Mouse (Mus musculus) adrenal gland, postnatal 10 days (tissue): ENCODE results near the gene Kctd3. TPM values are rescaled to one million over a fixed set of nuclear protein-coding genes. Genes with fewer than 3 reads are reported as not detected.
"Not testable (repeated sequence)": the region's sequence is repeated elsewhere in the genome, so short reads cannot be mapped to it uniquely, and the experiment has no call there.

Experiments used
- DNase-seq: peaks from one replicate; pipeline ENCODE4 v3.0.0; 2021; ENCODE audit warnings: mixed read lengths
- long read RNA-seq, 2 experiments: library from polyadenylated mRNA; stranded (forward); transcript quantifications; one replicate each; pipeline ENCODE4 v2.0.0; 2021
- total RNA-seq, 2 experiments: library from RNA; stranded (reverse); gene quantifications; 2 replicates each; pipeline ENCODE4 v1.2.3; 2021

The Kctd3 gene
- 10 to 100 TPM; 47.7 to 53.3 TPM for total RNA-seq
- long read RNA-seq, experiment 1, transcript Kctd3-201 (18 exons, 3,706 nt): major isoform, 23 of 45 reads
- long read RNA-seq, experiment 1, partial matches to known transcripts: 9 of 45 reads
- long read RNA-seq, experiment 1, other reads (novel, unspliced or antisense): 10 of 45 reads
- long read RNA-seq, experiment 2, transcript Kctd3-201 (18 exons, 3,706 nt): major isoform, 28 of 36 reads
- long read RNA-seq, experiment 2, partial matches to known transcripts: 3 of 36 reads
- long read RNA-seq, experiment 2, other reads (novel, unspliced or antisense): 4 of 36 reads

DNA sequence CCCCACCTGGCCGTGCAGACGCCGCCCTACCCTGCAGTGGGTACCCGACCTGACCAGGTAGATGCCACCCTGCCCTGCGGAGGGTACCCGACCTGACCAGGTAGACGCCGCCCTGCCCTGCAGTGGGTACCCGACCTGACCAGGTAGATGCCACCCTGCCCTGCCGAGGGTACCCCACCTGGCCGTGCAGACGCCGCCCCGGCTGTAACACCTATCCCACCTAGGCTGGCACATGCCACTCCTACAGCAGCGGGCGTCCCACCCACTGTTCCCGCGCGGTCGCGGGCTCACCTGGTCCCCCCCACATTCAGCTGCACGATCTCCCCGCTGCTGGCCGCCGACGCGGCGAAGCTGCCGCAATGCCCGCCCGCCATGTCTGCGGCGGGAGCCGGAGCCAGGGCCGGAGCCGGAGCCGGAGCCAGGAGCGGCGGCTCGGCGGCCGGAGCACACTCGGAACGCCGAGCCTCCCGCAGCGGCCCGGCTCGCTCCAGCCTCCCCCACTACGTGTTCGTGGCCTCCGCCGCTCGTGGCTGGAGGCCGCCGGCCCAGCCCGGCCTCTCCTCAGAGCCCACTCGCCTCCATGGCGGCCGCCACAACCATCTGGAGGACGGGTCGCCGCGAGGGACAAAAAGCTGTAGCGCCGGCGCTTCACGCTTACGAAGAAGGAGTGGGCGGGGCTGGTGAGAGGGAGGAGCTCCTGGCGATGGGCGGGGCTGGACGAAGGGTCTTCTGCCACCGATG lies at the start of gene Kctd3:
Gene Kctd3 (minus strand): TSS at position 603 of the 741 bp plus-strand sequence.
- DNase-seq: peak; percentile 99

DNA sequence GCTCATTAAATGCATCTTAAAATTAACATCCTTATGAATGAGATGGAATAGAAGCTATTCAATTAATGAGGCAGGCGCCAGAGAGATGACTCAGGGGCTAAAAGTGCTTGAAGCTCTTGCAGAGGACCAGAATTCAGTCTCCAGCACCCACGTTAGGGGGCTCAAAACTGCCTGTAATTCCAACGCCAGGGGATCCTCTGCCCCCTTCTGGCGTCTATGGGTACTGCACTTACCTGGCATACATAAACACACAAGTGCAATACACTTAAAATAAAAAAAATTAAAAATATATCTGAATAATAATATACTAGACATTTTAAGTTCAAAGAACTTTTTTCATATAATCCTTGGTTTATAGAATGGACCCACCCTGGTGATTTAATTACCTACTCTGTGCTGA lies 49.8 kb upstream of the Kctd3 start:
- DNase-seq: no peak

DNA sequence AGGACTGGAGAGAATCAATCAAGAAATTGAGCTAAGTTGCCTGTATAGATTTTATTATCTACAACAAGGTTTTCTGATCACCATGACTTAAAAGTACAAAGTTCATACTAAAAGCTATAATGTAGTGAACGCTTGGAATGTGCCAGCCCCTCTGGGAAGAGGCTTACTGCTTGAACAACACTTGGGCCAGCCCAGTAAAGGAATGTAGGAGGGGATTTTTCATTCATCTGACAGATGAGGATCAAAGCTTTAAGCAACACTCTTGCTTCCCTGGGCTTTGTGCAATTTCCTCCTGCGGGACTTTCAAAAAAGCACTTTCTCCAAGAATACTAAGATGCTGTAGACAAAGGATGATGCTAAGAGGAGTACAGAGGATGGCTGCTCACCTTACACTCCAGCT lies 48.3 kb upstream of the Kctd3 start:
- no peak for DNase-seq

DNA sequence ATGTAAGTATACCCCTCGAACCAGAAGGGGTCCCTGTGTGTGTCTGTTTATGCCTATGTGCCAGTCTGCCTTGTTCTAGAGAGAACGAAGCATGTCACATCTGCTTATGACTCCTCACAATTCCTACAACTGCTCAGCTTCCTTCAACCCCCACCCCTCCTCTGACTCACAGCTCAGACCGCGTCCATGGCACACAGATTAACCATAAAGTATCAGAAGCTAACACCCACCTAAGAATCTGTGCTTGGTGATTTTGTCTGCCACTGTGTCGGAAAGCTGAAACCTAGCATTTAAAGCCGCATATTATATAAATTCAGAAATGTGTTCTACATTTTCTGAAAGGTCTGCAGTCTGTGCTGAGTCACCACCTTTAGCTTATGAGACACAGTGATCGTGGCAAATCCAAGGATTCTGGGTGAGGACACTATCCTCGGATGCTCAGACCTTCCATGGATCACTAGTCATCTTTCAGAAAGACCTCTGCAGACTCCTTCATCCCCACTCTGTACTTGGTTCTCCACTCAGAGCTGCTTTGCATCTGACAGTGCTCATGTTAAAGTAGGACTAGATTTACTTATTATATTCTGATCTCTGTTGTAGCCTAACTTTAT lies 47.4 kb upstream of the Kctd3 start:
- no peak for DNase-seq

DNA sequence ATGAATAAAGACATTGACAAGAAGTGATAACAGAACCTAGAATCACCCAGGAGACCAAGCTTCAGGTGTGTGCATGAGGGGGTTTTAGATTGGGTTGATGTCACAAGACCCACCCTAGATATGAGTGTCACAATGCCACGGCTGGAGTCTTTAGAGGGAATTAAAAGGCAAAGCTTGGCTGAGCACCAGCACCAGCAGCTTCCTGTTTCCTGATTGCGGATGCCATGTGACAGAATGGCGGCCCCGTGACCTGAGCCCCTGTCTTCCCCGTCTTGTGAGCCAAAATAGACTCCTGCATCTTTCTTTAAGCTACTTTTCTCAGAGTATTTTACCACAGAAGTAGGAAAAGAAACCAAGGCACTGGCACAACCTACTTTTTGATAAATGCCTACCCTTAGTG lies 46.5 kb upstream of the Kctd3 start:
- no peak for DNase-seq

DNA sequence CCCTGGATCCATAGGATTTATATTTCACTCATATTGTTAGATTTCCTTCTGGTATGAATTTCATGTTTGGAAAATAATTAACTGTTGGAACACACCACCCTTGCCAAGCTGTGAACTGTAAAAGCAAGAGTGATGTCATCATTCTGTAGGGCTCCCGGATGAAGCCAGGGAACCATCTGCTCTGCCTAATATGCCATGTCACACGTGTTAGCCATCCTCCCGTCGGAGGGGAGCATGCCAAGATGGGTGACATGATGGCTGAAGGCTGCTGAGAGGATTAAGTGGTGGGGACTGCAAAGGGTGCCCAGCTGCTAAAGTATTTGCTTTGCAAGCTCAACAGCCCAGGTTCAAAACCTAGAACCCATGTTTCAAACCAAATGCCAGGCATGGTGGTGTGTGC lies 44.5 kb upstream of the Kctd3 start:
- no peak for DNase-seq

DNA sequence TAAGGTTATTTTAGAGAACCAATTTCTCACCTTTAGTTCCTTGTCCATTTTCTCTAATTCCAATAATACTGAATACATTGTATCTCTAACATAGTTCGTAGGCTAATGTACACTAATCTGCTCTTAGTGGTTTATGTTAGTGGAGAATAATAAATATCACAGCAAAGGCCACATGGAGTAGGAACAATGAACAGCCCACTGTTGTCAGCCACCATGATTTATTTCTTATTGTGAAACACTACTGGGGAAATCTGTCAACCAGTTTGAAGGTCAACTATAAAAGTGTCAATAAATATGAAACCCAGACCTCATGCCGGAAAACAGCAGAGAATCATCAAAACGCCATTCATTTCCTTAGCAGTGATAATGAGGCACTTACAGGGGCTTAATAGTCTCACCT lies 42.5 kb upstream of the Kctd3 start:
- no peak for DNase-seq

DNA sequence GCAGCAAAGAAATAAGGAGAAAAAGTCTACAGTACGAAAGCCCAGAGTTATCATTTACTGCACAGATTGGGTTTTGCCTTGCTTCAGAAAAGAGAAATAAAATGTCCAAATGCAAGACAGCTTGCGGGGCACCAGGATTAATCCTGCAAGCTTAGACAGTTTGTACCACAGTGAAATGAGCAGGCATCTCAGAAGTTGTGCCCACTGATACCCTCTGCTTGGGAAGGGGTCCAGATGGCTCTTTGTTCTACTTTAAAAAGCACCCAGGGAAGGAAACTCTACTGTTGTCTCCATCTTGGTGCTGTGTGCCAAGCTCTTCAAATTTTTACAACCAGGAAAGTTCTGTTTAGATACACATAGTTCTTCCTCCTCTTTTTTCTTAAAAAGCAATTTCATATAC lies 40.7 kb upstream of the Kctd3 start:
- DNase-seq: no peak

DNA sequence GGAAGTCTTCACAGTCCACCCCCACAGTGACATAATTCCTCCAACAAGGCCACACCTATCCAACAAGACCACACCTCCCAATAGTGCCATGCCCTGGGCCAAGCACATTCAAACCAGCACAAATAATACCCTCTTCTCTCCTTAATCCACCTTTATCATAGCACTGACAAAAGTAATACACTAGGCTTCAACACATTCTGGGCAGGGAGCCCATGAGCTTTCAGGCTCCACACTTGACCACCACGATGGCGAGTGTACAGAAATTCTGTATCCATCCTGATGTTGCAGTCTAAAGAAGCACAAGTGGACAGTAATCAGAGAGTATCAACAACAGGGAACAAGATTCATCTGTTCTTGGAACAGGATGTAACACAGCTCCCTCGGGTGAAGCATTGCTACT lies 40.3 kb upstream of the Kctd3 start:
- no peak for DNase-seq

DNA sequence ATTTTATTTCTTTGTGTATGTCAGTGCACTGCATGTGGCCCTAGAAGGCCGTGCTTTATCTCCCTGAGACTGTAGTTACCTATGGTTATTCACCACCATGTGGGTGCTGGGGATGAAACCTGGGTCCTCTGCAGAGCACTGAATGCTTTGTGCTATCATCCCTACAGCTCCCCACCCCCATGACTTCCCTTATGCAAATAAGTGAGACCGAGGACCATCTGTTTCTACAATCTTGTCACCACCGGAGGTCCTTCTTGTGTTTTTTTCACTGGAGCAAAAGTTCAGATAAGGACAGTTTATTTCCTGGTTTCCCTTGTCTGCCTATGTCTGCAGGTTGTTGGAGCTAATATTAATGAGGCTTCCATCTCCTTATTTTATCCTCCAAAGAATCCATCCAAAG lies 39.2 kb upstream of the Kctd3 start:
- no peak for DNase-seq

DNA sequence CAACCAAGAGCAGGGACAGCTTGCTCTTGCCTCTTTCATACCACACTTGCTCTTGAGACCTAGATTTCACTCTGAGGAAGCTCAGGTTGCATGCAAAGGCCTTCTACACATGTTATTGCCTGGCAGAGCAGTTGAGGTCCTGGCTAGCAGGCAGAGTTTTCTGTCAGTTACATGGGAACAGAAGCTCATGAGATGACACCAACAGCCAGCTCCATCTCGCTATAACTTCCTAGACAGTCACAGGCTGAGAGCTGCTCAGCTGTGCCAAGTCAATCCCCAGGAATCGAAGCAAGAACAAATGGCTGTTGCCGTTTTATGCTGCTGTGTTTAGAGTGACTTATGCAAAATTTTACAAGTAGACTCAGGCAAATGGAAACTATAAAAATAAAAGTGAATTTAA lies 38.7 kb upstream of the Kctd3 start:
- no peak for DNase-seq

DNA sequence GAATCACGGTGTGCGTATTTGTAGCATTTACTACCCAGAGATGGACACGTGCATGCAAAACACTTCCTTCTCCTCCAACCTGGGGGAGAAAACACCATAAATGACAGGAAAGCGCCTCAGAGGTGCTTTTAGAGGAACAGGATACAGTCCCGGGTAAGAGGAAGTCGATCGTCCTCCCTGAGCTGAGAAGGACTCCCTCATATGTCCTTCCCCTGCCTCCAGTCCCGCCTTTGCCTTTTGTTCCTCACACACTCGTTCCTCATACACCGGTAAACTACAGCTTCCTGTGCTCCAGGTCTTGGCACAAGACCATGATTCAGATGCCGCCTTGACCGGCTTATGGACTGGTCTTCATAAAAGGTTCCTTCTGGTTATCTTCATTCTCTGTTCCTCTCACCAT lies 33.6 kb upstream of the Kctd3 start:
- DNase-seq: no peak

DNA sequence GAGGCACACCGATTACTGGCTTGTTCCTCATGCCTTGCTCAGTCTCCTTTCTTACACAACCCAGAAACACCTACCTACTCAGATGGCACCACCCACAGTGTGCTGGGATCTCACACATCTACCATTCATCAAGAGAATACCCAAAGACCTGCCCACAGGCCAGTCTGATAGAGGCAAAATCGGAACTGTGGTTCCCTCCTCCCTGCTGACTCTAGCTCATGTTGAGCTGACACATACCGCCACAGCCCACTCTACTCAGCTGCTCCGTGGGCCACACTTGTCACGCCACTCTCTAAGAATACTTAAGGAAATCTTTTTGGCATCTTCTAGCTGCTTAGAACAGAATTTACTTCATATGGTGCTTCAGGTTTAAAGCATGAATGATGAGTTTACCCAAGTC lies 31.7 kb upstream of the Kctd3 start:
- no peak for DNase-seq

DNA sequence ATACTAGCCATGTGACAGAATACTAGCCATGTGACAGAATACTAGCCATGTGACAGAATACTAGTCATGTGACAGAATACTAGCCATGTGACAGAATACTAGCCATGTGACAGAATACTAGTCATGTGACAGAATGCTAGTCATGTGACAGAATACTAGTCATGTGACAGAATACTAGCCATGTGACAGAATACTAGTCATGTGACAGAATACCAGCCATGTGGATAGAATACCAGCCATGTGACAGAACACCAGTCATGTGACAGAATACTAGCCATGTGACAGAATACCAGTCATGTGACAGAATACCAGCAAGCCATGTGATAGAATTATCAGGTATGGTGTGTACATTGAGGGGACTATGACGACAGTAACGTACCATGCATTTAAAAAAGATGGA lies 25.2 kb upstream of the Kctd3 start:
- DNase-seq: not testable (repeated sequence)

DNA sequence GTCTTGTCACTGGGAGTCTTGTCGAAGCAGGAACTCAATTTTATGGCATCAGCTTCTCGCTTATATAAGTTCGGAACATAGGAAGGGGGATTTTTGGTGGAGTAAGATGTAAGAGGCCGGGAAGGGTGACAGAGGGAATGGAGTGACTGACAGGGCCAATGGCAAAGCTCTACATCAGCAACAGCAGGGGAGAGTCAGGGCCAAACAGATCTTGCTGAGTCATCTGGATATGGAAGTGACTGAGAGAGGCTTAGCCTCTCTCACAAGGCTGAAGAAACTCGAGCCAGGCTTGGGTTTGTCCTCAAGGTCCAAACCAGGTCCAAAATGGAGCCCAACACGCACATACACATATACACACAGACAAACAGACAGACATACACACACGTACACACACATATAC lies 23.3 kb upstream of the Kctd3 start:
- DNase-seq: no peak

DNA sequence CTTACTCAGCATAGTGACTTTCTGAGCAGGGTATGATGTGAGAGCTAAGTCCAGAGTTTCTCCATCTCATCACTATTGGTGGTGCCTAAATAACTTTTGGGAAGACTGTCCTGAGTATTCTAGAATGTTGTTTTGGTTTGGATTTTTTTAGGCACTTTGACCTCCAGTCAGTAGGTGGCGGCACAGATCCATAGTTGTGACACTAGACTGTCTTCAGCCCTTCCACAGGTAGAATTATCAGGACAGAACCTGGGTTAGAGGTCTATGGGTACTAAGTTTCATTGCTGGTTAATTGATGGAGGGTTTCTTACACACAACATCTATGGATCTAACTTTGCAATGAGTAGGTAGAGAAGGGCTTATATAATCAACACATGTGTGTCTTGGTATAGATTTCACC lies 20.6 kb upstream of the Kctd3 start:
- peak; percentile 32 for DNase-seq

DNA sequence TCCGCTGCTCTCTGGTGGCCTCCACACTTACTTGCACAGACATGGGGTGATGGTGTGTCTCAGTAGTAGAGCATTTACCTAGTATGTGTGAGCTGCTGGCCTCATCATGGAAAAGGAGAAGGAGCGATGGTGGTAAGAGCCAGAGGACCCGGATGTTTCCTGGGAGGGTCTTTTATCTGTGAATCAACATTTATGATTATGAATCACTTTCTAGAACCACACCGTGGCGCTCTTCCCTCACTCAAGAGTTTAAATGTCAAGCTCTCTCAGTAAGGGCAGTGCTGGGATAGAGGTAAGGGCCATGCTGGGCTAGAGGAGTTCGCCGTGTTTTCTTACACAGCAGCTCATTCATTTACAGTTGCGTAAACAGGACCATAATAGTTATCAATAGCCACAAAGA lies 19.2 kb upstream of the Kctd3 start:
- DNase-seq: peak; percentile 36

DNA sequence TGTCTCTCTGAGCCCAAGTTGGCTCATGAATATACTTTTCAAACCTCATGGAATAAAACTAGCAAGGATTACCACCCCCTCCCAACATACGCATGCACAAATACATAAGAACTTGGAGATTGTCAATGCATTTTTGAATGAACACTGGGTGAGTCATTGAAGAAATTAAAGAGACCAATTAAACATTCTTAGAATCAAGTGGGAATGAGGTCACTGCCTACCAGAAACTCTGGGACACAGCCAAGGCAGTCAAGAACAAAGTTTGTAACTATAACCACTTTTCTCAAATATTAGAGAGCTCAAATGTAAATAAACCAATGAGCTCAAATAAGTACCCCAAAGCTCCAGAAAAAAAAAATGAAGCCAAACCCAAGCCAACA lies 16.1 kb upstream of the Kctd3 start:
- no peak for DNase-seq

DNA sequence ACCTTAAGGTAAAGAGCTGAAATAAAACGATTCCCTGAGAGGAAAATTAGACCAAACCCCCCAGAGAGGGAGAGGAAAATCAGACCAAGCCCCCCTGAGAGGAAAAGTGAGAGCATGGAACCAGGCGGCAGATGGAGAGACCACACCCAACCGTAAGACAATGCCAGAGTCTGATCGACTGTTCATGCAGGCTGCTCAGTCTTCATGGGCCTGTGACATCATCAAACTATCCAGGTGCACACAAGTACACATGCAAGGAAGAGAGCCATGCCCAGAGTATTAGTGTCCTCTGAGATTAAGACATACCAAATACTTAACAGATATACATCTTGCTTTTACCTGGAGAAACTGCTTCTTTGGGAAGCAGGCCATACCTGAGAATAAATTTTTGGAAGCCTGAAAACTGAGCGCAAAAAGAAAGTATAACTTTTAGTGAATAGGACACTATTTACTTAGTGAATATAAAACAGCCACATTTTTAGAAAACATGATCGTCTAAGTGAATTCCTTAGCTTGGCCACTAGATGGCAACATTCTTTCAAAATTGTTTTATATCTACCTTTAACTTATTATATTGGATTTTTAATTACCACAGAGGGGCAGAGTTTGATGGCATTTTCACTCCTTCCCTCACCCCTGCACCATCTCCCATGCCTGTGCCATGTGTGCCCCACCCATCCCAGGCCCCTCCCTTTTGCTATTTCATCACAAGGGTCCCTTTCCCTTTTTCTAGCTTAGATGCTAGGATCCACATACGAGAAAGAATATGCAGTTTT lies 15.5 kb upstream of the Kctd3 start:
- no peak for DNase-seq

DNA sequence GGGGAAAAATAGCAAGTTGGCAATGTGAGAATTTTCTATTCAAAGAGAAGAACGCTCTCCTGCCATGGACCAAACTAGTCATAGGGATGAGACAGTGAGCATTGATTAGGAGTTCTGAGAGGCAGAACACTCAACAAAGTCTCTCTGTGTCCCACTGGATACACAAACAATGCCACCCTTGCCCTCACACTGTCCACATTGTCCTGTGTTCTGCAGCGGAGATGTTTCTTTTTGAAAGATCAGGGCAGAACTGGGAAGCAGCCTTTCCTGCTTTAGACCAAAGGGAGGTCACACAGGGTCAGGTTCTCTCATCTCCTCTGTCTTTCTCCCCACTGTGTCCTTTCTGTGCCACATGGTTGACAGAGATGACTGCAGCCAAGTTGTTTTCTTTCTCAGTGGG lies 7.7 kb upstream of the Kctd3 start:
- DNase-seq: no peak

DNA sequence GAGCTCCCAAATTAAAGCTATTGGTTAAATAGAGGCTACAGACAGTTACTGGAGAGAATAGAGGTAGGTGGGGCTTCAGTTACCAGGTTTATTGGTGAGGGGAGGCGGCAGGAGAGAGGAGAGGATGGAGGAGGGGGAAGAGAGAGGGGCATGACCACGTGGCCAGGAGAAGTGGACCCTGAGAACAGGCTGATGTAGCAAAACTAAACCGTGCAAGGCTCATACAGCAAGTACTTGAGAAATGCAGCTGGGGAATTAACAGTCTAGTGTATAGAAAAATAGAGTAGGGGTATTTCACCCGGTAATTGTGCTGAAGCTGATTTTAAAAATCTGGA lies 5.9 kb upstream of the Kctd3 start:
- DNase-seq: no peak

DNA sequence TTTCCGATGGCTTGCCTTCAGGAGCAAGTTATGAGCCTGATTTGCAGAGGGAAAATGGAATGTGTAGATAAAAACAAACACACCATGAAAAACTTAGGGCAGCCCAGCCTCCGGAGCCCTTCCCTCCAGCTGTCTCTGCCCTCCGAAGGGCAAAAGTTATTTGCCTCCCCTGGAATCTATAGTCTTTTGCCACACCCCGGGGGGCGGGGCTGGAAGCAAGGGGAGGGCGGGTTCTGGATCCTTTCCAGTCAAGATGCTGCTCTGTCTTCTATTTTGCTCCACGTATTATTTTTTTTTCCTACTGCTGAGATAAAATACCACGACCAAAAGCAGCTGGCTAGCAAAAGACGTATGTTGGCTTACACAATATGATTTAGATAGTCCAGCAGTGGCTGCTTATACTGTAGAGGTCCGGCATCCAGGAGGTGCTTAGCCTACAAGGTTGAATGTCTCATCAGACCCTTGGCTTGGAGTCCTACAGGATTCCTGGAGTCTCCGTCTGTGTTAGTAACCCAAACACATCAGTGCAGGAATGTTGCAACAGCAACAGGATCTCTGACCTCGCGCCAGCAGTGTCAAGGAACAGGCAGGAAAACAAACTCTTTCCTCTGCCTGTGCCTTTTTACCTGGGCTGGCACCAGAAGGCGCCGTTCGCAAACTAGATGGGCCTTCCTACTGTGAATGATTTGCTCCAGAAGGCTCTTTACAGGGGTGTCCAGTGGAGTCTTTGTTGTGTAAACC lies 5.4 kb upstream of the Kctd3 start:
- DNase-seq: peak; percentile 41
